Mouse (Mus musculus) adrenal gland, postnatal 14 days (tissue): Measurements from ENCODE around the gene Tmem115. TPM values are rescaled to one million over a fixed set of nuclear protein-coding genes. Genes with fewer than 3 reads are reported as not detected.
"Not testable (repeated sequence)": the region's sequence is repeated elsewhere in the genome, so short reads cannot be mapped to it uniquely, and the experiment has no call there.

Experiments
- DNase-seq: peaks from one replicate; pipeline ENCODE4 v3.0.0; 2021; ENCODE audit warnings: mixed read lengths
- total RNA-seq: library from RNA; stranded (reverse); gene quantifications from 2 replicates; pipeline ENCODE4 v1.2.3, GENCODE M21; 2021

Tmem115 gene
- total RNA-seq, 1 experiment from 2014 or later = 36.1 TPM

DNA sequence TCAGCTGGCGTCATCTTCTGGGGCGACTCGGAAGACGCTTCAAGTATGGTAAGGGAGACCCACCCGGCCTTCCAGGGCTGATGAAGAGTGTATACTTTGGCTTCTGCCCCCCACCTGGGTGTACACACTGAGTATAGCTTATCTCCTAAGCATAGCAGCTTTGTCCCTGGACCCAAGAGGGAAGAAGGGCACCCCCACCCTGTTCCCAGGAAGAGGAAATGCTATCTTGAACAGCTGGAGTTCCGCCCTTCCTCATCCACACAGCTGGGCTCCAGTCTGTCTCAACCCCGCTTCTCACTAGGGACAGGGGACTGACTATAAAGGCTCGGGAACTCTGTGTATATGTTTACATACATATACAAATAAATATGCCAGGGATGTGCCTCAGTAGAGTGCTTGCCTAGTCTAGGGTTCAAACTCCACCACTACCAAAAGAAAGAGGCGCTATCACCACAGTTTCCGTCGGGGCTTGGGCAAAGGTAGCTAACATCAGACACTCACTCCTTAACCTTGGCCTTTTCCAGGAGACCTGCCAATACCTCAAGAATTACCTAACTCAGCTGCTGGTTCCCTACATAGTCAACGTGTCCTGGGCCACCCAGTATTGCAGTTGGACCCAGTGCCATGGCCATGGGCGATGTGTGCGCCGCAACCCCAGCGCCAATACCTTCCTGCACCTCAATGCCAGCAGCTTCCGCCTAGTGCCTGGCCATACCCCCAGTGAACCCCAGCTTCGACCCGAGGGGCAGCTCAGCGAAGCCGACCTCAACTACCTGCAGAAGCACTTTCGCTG, 38.0 kb downstream of the Tmem115 start:
- DNase-seq = no peak

DNA sequence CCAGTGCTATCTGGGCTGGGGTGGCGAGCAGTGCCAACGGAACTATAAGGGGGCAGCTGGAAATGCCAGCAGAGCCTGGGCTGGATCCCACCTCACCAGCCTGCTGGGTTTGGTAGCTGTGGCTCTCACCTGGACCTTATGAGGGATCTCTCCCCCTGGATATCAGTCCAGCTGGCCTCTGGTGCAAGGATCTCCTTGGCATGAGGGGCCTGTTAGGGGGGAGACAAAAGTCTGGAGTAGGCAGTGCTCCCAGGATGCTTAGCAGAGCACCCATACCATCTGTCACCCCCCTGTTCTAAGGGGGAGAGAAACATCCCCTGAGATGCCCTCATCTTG, 38.5 kb downstream of the Tmem115 start:
- no peak for DNase-seq

DNA sequence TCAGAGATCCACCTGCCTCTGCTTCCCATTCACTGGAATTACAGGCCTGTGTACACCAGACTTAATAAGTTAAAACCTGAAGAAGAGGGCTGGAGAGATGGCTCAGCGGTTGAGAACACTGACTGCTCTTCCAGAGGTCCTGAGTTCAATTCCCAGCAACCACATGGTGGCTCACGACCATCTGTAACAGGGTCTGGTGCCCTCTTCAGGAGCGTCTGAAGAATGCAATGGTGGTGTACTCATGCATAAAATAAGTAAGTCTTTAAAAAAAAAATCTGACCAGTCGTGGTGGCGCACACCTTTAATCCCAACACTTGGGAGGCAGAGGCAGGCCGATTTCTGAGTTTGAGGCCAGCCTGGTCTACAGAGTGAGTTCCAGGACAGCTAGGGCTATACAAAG, 40.0 kb downstream of the Tmem115 start:
- not testable (repeated sequence) for DNase-seq

DNA sequence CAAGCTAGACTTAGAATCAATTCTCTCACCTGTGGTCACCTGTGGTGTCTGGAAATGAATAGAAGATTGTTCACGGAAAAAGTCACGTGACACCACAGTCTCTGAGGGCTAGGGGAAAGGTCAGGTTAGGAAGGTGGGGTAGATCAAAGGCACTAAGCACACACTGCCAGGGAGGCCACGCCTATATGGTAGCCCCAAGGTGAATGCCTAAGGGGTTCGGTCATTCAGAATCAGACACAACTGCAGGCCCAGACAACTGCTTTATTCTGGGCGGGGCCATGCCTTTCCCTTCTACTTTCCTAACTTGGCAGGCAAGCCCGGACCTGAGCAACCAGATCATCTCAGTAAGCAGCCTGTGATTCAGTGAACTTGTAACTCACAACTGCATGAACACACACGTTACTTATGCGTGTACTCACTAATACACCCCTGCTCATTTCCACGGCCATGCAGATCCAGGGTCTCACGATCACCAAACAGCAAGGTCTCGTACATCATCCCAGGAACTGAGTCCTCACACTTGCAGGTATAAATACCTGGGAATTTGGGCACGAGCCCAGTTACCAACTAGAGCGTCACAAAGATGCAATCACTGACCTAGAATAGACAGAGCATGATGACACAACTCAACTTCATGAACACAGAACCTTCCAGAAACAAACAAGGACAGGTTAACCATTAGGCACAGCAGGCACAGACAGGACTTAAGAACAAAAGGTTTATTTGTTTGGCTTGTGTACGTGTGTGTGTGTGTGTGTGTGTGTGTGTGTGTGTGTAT, 42.0 kb downstream of the Tmem115 start:
- DNase-seq = no peak

DNA sequence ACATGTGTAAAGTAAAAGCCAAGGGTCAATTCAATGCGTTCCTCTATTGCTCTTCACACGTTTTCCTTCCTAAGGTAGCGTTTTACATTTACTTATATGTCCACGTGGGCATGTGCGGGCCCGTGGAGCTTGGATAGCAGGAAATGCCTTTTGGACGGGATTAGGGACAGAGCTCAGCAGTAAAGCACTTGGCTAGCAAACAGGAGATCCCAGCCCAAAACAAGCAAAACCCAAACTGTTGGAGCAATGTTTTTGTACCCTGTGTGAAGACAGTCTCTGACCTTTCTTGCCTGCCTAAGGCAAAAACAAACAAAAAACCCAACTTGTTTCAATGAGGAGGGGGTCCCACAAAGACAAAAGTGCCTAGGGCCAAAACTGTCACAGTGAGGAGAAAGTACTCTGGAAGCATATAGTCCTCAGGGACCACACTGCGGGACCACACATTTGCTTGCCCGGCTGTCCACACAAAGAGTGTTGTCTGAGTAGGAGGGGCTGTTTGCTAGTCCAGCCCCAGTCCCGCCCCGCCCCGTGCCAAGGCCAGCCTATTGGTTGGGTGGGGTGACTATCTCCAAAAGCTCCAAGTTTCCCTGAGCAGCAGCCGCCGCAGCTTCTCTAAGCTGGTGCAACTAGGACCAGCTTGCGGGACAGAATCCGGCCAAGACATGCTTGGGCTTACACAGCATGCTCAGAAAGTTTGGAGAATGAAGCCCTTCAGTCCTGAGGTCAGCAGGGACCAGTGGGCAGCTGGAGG, 42.8 kb downstream of the Tmem115 start, which contains the start of gene Hyal1:
TSS of gene Hyal1 (plus strand) at position 571 of the 751 bp plus-strand sequence.
- peak; percentile 91 for DNase-seq

DNA sequence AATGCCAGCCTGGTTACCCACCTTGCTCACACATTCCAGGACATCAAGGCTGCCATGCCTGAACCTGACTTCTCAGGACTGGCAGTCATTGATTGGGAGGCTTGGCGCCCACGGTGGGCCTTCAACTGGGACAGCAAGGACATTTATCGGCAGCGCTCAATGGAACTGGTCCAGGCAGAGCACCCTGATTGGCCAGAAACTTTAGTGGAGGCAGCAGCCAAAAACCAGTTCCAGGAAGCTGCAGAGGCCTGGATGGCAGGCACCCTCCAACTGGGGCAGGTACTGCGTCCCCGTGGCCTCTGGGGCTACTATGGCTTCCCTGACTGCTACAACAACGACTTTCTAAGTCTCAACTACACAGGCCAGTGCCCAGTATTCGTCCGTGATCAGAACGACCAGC, 44.1 kb downstream of the Tmem115 start:
- DNase-seq = peak; percentile 39

DNA sequence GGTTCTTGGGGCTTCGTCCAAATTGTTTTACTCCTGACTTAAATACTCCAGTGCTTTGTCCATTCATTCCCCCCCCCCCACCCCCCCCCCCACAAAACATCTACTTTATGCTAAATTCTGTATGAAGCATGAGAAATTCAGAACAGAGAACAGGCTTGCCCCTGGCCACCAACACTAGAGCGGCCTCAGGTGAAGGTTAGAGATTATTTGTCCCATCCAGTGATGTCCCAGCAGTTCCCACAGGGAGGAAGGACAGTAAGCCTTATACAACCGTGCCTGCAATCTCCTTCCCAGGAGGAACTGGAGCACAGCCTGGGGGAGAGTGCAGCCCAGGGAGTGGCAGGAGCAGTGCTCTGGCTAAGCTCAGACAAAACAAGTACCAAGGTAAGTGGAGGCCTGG, 44.8 kb downstream of the Tmem115 start, which contains the start of gene Naa80:
TSS of gene Naa80 (plus strand) at position 301 of the 400 bp plus-strand sequence.
- DNase-seq = no peak

DNA sequence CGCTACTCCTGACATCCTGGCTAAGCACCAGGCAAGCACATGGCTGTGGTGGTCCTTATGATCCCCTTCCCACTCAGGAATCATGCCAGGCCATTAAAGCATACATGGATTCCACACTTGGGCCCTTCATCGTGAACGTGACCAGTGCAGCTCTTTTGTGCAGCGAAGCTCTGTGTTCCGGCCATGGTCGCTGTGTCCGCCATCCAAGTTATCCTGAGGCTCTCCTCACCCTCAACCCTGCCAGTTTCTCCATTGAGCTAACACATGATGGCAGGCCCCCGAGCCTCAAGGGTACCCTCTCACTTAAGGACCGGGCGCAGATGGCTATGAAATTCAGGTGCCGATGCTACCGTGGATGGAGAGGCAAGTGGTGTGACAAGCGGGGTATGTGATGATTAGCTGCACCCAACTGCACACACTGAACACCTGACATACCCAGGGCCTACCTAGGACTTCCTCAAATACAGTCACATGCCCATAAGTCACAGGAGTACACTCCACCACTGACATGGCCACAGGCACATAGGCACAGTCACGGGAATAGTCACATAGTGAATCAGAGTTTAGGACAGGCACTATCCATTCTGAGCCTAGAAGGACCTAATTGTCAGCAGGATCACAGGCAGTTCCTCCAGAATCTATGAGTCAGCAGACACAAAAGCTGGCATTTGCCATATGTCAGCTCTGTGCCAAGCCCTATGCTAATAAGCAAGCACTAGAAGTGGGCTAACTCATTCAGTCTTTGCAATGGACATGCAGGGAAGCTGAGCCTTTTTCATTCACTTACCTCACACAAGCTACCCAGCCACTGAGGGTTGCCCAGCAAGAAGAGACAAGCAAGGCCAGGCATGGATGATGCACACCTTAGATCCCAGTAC, 45.5 kb downstream of the Tmem115 start:
- DNase-seq = no peak

DNA sequence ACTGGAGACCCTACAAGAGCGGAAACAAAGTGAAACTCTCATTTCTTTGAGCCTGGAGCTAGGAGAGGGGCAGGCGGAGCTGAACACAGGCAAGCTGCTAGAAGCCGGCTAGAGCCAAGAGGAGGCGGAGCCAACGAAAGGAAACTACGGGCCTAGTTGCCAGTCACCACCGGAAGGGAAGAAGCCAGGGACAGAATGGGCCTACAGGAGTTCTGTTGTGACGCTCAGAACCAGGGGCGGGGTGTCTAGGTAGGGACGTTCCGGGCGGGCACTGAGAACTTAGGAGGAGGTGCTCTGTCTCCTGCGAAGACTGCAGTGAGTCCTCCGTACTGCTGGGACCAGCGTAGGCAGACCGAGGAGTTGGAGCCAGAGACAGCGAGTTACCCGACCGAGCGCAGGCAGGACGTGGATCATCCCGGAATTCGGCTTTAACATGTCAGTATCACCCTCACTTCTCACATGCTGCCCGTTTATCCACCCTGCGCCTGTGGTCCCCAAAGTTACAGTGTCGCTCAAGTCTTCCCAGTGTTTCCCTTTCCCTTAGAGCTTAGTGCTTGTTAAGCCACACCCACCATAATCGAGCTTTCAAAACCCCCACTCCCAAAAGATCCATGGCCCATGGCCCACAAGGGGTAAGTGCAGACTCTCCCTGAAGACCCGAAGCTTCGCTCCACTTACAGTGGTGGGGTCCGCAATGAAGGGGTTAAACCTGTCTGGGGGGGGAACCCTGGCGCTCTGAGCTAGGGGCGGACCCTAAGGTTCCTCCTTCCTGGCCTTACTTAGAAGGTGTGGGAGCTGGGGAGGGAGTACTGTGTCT, 47.0 kb downstream of the Tmem115 start, which contains the start of gene Hyal3:
TSS of gene Hyal3 (plus strand) at position 318 of the 817 bp plus-strand sequence.
- peak; percentile 95 for DNase-seq

DNA sequence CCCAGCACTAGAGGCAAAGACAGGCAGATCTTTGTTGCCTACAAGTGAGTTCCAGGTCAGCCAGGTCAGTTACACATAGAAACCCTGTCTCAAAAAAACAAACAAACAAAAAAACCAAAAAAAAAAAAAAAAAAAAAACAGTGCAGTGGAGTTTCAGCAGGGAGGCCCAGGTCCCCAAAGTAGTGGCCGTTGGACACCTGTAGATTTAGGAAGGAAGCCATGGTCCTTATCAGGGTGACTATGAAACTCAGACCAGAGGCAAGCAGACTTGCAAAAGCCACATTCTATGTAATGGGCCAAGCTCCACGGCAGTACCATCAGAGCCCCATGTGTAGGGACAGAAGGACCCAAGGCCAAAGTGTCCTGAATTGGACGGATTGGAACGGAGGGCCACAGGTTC, 47.8 kb downstream of the Tmem115 start:
- no peak for DNase-seq

DNA sequence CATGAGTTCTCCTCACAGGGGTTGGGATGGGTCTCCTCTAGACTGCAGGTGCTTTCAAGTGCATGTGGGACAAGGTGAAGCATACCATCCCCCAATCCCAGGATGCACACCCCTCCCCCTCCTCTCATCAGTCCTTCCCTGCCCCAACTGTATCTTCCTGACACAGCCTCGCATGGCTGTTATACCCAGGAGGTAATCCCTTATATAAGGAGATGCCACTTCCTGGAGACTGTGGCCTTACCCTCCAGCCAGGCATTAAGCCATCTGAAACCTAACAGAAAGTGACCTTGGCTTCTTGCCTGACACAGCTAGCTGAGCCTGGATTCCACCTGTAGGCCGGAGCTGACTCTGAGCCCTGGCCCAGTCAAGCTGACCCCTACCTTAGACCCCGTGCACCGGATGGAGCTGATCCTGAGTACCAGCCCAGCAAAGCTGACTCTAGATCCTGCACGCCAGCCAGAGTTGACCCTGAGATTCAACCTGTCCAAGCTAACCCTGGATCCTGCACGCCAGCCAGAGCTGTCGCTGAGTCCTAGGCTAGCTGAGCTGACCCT, 48.8 kb downstream of the Tmem115 start:
- DNase-seq = no peak

DNA sequence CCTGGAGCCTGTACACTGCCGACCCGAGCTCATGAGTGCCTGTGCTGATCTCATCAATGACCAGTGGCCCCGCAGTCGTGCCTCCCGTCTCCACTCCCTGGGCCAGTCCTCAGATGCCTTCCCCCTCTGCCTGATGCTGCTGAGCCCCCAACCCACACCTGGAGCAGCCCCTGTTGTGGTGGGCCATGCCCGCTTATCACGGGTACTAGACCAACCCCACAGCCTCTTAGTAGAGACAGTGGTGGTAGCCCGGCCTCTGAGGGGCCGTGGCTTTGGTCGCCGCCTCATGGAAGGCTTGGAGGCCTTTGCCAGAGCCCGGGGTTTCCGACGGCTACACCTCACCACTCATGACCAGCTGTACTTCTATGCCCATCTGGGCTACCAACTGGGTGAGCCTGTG, 49.4 kb downstream of the Tmem115 start:
- DNase-seq = no peak

DNA sequence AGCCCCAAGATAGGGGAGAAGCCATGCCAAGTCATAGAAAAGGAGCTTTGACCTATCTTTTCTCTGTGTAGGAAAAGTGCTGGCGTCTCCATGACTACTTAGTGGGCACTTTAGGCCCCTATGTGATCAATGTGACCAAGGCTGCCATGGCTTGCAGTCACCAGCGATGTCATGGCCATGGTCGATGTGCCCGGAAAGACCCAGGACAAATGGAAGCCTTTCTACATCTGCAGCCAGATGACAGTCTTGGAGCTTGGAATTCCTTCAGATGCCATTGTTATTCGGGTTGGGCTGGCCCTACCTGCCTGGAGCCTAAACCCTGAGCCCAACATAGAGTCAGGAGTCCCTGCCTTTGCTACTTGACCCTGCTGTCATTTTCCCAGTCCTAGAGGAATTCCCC, 52.8 kb downstream of the Tmem115 start:
- no peak for DNase-seq

DNA sequence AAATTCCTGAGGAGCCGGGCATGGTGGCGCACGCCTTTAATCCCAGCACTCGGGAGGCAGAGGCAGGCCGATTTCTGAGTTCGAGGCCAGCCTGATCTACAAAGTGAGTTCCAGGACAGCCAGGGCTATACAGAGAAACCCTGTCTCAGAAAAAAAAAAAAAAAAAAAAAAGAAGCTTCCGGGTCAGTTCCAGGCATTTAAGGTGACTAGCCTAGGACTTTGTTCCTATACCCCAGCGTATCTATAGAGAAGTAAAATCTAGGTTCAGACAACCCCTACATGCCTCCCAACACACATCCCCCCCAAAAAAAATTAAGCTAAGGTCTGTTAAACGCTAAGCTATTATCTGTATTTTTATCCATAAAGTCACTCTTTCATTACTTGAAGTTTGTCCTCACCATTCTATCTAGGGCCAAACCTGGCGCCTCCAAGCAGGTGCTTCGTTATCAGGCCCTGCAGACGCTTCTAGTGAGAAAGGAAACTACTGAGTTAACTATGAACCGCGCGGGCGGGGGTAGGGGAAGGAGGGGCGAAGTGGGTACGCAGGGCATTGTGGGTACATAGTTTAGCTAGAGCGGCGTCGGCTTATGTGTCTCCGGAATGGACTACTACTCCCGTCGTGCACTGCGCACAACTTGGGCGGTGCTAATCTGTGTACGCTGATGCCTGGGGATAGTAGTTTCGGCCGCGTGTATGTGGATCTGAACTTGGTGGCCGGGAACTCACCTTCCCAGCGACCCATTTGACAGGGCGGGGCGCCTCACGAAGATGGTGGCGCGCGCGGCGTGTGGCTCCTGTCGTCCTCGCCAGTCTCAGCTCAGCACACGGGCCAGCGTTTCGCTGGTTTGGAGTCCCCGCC, 53.5 kb downstream of the Tmem115 start, which contains the start of gene Ifrd2:
TSS of gene Ifrd2 (plus strand) at position 669 of the 859 bp plus-strand sequence.
- DNase-seq = peak; percentile 98

DNA sequence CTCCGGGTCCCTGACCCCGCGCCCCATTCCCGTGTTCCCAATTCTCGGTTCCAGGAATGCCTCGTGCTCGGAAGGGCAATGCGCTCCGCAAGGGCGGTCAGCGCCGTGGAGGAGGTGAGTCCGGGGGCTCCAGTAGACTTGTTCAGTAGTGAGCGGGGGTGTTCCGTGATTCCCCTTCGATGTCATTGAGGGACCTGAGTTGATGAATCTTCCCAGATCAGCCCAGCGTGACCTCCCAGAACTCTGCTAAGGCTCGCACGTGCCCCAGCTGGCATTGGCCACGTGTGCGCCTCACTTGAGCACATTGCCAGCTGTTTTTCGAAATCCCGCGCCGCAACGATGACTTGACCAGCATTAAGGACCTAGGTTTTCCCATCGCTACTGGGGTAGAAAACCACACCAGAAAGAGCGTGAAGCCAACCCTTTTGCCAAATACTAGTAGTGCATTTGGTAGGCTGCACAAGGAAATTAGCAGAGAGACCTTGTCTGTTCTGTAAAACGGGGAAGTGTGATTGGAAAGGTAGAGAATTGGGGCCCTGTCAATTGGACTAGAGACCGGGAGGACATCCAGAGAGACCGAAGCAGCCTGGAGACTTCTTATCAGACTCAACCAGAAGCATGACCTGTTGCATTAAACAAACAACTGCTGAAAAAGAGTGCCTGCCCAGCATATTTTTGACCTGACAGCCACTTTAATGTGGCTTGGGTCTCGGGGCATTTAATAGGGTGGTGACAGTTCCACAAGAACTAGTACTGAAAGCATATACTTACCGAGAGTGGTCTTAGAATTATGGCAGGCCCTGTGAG, 54.3 kb downstream of the Tmem115 start:
- peak; percentile 81 for DNase-seq
